Mouse (Mus musculus) stomach, postnatal 0 days (tissue): ENCODE measurements around the gene Dvl1. TPM values are rescaled to one million over a fixed set of nuclear protein-coding genes. Genes with fewer than 3 reads are reported as not detected.

ENCODE experiments used
- ATAC-seq: fragments of 200-750 bp; cut with Nextera tagmentation; 2 replicates; pipeline ENCODE4 v1.8.0; 2017; ENCODE audit not compliant: low FRiP score, low TSS enrichment
- DNase-seq: peaks from one replicate; pipeline ENCODE4 v3.0.0-alpha.2; 2016; ENCODE audit warnings: low spot score
- H3K27ac ChIP-seq: fragments of 300-500 bp; sonication (generic); replicated peaks from 2 replicates; pipeline ENCODE4 v1.5.1; 2014; ENCODE audit warnings: mild to moderate bottlenecking, control low read depth
- H3K27me3 ChIP-seq: fragments of 300-500 bp; sonication (generic); 2 replicates; pipeline ENCODE4 v1.6.1; 2014; ENCODE audit warnings: low read length; ENCODE audit not compliant: control insufficient read depth, insufficient read depth
- H3K36me3 ChIP-seq: fragments of 300-500 bp; sonication (generic); 2 replicates; pipeline ENCODE4 v1.6.1; 2014; ENCODE audit warnings: low read length, mixed read lengths; ENCODE audit not compliant: control insufficient read depth, insufficient read depth
- H3K4me1 ChIP-seq: fragments of 300-500 bp; sonication (generic); replicated peaks from 2 replicates; pipeline ENCODE4 v1.6.1; 2014; ENCODE audit warnings: antibody characterized with exemption; ENCODE audit not compliant: control insufficient read depth, insufficient read depth
- H3K4me2 ChIP-seq: fragments of 300-500 bp; sonication (generic); replicated peaks from 2 replicates; pipeline ENCODE4 v1.6.1; 2014; ENCODE audit warnings: low read depth, mild to moderate bottlenecking, control low read depth, moderate library complexity
- H3K4me3 ChIP-seq: fragments of 300-500 bp; sonication (generic); 2 replicates; pipeline ENCODE4 v1.5.1; 2014; ENCODE audit warnings: low read depth, low read length, control low read depth
- H3K9ac ChIP-seq: fragments of 300-500 bp; sonication (generic); 2 replicates; pipeline ENCODE4 v1.6.1; 2014; ENCODE audit warnings: mild to moderate bottlenecking, low read length, control low read depth, mixed read lengths
- H3K9me3 ChIP-seq: fragments of 300-500 bp; sonication (generic); 2 replicates; pipeline ENCODE4 v1.6.1; 2016; ENCODE audit warnings: low read length; ENCODE audit not compliant: control insufficient read depth
- CTCF ChIP-seq: IDR thresholded peaks from 2 replicates; pipeline ENCODE4 v1.5.1; 2016; ENCODE audit warnings: antibody characterized with exemption, low read depth, mild to moderate bottlenecking, moderate library complexity
- EP300 ChIP-seq: optimal IDR thresholded peaks from 2 replicates; pipeline ENCODE3; 2016; ENCODE audit warnings: antibody characterized with exemption
- WGBS: fragments of 180-500 bp; shearing (Covaris S2); extraction: QIAGEN DNeasy Blood & Tissue Kit; methylation state at CpG from one replicate; pipeline ENCODE4 v1.1.7; 2014; 5-methylcytosine and 5-hydroxymethylcytosine counted together
- polyA plus RNA-seq: library from polyadenylated mRNA; unstranded; fragments of >200 nt; fragmentation: Nextera tagmentation; extraction: Ambion mirVana; gene quantifications from 2 replicates; pipeline ENCODE4 v1.2.1, GENCODE M21; 2015

The Dvl1 gene
- polyA plus RNA-seq, 1 experiment from 2014 or later: 8.1 TPM

DNA sequence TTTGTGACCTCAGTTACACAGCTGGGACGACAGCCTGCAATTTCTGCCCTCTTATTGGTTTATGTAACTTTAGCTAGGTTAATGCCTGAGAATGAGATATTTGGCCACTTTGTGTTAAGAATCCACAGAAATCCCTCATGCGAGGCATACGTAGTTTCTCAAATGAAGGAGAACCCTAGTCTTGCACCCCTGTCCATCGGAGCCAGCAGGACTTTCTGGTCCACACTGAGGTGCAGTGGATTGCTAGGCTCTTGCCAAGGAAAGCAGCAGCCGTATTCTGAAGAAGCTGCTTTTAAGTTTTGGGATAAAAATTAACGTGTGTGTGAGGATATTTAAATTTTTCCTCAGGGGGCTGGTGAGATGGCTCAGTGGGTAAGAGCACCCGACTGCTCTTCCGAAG, 16.6 kb upstream of the Dvl1 start:
- Histone ChIP-seq H3K4me1 (no peaks in the 10 kb centered on the region), H3K27me3 (no peaks in the 10 kb centered on the region), H3K9ac (no peak overlapping the region), H3K9me3 (no peaks in the 10 kb centered on the region), H3K4me3 (peak overlapping the region; percentile 78), H3K4me2 (peak overlapping the region; percentile 93), H3K36me3 (no peaks in the 10 kb centered on the region), H3K27ac (no peak overlapping the region; the same call in 1 of the 2 replicates)
- WGBS: 44% methylated on average over 8 of the region's 8 CpGs
- TF ChIP-seq EP300 (no peak), CTCF (no peak)
- DNase-seq (no peak), ATAC-seq (no peak)

DNA sequence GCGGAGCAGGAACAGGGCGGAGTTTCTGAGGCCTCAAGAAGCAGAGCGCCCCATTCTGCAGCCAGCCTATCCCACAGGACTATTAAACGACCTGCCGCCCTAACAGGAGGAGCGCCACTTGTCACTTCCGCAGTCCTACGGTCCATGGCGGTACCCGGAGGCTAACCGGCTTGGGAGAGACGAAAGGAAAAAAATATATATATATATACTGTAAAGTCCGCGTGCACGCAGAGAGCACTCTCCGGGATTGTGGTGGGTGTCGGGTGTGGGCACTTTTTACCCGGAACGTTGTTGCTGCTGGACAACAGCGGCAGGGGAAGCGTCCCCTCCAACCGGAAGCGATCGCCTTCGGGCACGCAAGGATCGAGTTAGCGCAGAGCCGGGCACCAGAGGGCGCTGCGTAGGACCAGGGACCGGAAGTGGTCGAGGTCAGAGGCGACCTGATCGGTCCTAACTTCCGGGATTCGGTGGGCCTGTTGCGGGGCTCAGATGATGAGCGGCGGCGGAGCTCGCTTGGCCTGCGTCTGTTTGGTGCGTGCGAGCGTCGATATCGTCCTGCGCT, 15.9 kb upstream of the Dvl1 start, which contains the start of gene Aurkaip1:
Gene Aurkaip1, plus strand, starts transcription at position 68 of the 562 bp plus-strand sequence.
- H3K4me2 ChIP-seq: peak within 1 kb of the TSS; percentile 93
- peak; percentile 94 for TF ChIP-seq CTCF
- TF ChIP-seq EP300: no peak
- DNase-seq (peak; percentile 96), ATAC-seq (peak; percentile 93)
- peak within 1 kb of the TSS; percentile 85 for H3K27ac ChIP-seq
- H3K9ac ChIP-seq: peak within 1 kb of the TSS; percentile 85
- H3K36me3 ChIP-seq: no peaks in the 10 kb centered on the region
- no peaks in the 10 kb centered on the region for H3K4me1 ChIP-seq
- no peaks in the 10 kb centered on the region for H3K27me3 ChIP-seq
- 0% methylated on average over 49 of the region's 49 CpGs for WGBS
- no peaks in the 10 kb centered on the region for H3K9me3 ChIP-seq
- peak within 1 kb of the TSS; percentile 78 for H3K4me3 ChIP-seq

DNA sequence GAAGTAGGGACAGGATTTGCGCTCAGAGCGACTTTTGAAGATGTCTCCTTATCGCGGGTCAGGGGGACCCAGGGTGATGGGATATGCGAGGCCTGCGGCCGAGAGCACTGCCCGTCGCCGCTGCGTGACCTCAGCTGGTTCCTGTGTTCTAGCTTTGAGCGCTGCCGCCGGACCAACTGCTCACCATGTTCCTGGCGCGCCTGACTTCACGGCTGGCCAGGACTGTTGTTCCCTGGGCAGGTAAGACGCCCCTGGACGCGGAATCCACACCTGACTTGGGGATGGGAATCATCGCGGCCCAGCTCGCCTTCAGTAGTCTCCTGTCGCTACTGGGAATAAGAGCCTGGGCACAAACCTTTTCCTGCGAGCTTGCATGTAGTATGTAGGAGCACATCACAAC, 15.4 kb upstream of the Dvl1 start:
- no peaks in the 10 kb centered on the region for H3K36me3 ChIP-seq
- under 1% methylated on average over 25 of the region's 25 CpGs for WGBS
- H3K4me2 ChIP-seq: peak overlapping the region; percentile 93
- H3K4me1 ChIP-seq: no peaks in the 10 kb centered on the region
- no peaks in the 10 kb centered on the region for H3K9me3 ChIP-seq
- peak overlapping the region; percentile 78 for H3K4me3 ChIP-seq
- ATAC-seq (peak; percentile 16), DNase-seq (peak; percentile 62)
- H3K27me3 ChIP-seq: no peaks in the 10 kb centered on the region
- TF ChIP-seq EP300: no peak
- TF ChIP-seq CTCF: no peak
- H3K9ac ChIP-seq: peak overlapping the region; percentile 85
- H3K27ac ChIP-seq: peak overlapping the region; percentile 85

DNA sequence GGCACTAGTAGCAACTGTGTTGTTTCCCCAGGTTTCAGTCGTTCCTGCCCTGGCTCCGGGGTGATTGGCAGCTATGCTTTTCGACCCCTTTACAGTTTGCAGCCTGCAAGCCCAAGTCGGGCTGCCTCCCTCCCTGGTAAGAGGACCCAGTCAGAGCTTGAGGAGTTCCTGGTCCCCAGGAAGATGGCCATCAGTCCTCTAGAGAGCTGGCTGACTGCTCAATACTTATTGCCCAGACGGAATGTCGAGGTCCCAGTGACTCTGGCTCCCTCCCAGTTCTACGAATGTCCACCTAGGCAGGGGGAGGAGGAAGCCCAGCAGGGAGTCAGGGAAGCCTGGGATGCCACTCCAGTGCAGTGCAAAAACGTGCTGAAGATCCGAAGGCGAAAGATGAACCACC, 14.9 kb upstream of the Dvl1 start:
- TF ChIP-seq CTCF (no peak), EP300 (no peak)
- H3K36me3 ChIP-seq: no peaks in the 10 kb centered on the region
- peak overlapping the region; percentile 78 for H3K4me3 ChIP-seq
- H3K27me3 ChIP-seq: no peaks in the 10 kb centered on the region
- WGBS: 54% methylated on average over 10 of the region's 10 CpGs
- peak overlapping the region; percentile 85; the same call in 1 of the 2 replicates for H3K27ac ChIP-seq
- peak overlapping the region; percentile 93 for H3K4me2 ChIP-seq
- ATAC-seq (no peak), DNase-seq (no peak)
- H3K4me1 ChIP-seq: no peaks in the 10 kb centered on the region
- H3K9ac ChIP-seq: peak overlapping the region; percentile 85
- H3K9me3 ChIP-seq: no peaks in the 10 kb centered on the region

DNA sequence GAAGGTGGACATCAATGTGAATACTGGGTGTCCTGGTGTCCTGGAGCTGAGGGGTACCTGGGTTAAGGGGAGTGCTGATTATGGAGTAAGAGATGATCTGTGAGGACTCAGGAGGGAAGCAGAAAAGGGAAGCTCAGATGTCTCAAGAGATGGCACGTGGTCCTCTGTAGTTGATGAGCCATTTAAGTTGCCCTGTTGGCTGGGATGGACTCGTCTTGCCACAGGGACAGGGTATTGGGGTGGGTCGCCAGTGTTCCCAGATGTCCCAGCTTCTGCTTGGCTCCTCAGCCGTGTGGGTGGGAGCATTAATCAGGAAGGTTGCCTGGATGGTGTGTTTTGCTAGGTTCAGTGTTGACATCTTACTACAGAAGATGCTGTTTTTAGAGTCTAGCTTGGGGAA, 14.0 kb upstream of the Dvl1 start:
- TF ChIP-seq CTCF: no peak

DNA sequence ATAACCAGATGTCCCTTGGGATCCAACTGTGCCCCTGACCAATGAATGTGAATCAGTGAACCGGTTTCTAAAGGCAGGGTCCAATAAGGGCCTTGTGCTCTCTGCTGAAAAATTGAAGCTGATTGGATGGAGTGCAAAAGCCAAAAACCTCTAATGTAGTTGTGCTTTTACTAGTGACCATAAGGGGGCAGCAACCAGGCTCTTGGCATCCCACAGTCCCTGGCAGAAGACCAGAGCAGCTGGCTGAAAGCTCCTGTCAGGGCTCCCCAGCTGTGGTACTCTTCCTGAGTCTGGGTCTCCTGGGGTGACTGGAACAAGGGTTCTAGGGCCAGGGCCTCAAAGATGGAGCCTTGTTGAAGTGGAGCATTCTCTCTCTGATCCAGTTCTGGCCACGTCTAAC, 13.4 kb upstream of the Dvl1 start:
- ATAC-seq: peak; percentile 8; the same call in 1 of the 2 replicates
- 7% methylated on average over 2 of the region's 2 CpGs for WGBS
- no peaks in the 10 kb centered on the region for H3K36me3 ChIP-seq
- DNase-seq: peak; percentile 80
- H3K27me3 ChIP-seq: no peaks in the 10 kb centered on the region
- no peaks in the 10 kb centered on the region for H3K4me1 ChIP-seq
- peak; percentile 86 for TF ChIP-seq CTCF
- TF ChIP-seq EP300: peak; percentile 20
- H3K9me3 ChIP-seq: no peaks in the 10 kb centered on the region
- no peak overlapping the region for H3K4me2 ChIP-seq
- no peak overlapping the region for H3K4me3 ChIP-seq
- peak overlapping the region; percentile 81 for H3K27ac ChIP-seq
- H3K9ac ChIP-seq: no peak overlapping the region

More for the DNA sequence above, 14.0 kb upstream of the Dvl1 start:
- 79% methylated on average over 4 of the region's 4 CpGs for WGBS
- H3K4me3 ChIP-seq: no peak overlapping the region
- no peak for DNase-seq
- H3K9me3 ChIP-seq: no peaks in the 10 kb centered on the region
- no peaks in the 10 kb centered on the region for H3K27me3 ChIP-seq
- H3K27ac ChIP-seq: no peak overlapping the region
- no peak overlapping the region for H3K4me2 ChIP-seq
- ATAC-seq: no peak
- H3K9ac ChIP-seq: no peak overlapping the region
- H3K36me3 ChIP-seq: no peaks in the 10 kb centered on the region
- H3K4me1 ChIP-seq: no peaks in the 10 kb centered on the region
